Mouse (Mus musculus) WW6 (cell line): ENCODE data around the gene Bhlhb9.

Experiments
- DNase-seq: peaks from one replicate; pipeline ENCODE4 v3.0.0-alpha.2; 2013; ENCODE audit warnings: low read depth, low spot score

The Bhlhb9 gene

GRCm38 (mm10) chrX:135886234-135886585, 88.8 kb downstream of the Bhlhb9 start:
- DNase-seq: no peak

GRCm38 (mm10) chrX:135916580-135916979, 119.2 kb downstream of the Bhlhb9 start:
- no peak for DNase-seq

GRCm38 (mm10) chrX:135917116-135917515, 119.7 kb downstream of the Bhlhb9 start:
- DNase-seq: no peak

GRCm38 (mm10) chrX:135922162-135922561, 124.8 kb downstream of the Bhlhb9 start:
- DNase-seq: no peak

- no peak for DNase-seq
Measured at GRCm38 (mm10) chrX:135925911-135926310, 128.5 kb downstream of the Bhlhb9 start.

- DNase-seq: no peak
Measured at GRCm38 (mm10) chrX:135928588-135928987, 131.2 kb downstream of the Bhlhb9 start.

GRCm38 (mm10) chrX:135936452-135936851, 139.1 kb downstream of the Bhlhb9 start:
- DNase-seq: no peak
